Mouse (Mus musculus): ENCODE measurements around the gene Timm22.

Timm22 gene

DNA sequence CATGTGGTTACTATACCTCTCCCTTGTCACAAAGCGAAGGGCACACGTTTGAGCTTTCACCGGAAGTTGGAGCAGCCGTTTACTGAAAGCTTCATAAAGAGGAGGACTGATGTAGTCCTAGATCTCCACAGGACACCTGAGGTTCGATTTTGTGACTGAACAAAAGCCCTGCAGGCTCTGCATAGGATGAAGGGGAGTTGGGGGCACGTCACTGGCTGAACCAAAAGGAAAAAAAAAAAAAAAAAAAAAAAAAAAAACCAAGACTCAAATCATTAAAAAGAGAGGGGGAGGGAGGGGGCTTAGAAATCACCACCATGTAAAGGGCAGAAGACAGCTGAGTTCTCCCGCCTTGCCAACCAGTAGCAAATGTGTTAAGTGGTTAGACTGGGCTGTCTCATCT is 18.0 kb upstream of the Timm22 start:
- no peak for DNase-seq (ENCODE audit: low read depth, low spot score)

DNA sequence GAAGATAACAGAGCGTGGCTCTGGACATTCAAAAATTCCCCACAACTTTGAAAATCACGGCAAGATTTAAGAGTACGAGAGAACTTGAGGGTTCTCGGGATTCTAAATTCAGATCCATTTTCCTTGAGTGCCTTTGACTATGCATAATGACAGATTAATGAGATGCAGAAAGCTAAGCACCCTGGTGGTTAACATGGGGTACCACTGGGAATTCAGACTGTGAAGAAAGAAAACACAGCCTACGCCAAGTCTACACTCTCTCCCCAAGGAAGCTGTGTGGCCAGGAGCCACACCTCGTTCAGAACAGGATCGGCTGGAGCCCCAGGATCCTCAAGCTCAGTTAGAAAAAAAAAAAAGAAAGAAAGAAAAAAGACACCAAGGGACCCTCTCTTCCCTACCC is 14.2 kb upstream of the Timm22 start:
- DNase-seq (ENCODE audit: low read depth, low spot score) = no peak

DNA sequence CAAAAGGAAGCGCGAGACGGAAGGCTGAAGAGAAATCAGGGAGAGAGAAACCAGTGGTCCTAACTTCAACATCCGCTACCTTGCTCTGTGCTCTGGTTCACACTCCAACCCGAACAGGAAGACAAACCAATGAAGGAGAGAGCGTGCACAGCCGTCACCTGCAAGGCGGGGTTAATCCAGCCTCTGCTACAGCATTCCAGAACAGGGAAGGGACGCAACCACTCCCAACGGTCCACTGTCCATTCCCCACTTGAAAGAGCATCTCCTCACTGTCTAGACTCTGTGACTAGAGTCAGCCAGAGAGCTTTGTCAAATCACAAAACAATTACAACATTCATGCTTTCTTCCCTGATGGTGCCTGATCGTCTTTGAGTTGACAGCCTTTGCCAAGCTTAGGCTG is 13.8 kb upstream of the Timm22 start:
- no peak for DNase-seq (ENCODE audit: low read depth, low spot score)

DNA sequence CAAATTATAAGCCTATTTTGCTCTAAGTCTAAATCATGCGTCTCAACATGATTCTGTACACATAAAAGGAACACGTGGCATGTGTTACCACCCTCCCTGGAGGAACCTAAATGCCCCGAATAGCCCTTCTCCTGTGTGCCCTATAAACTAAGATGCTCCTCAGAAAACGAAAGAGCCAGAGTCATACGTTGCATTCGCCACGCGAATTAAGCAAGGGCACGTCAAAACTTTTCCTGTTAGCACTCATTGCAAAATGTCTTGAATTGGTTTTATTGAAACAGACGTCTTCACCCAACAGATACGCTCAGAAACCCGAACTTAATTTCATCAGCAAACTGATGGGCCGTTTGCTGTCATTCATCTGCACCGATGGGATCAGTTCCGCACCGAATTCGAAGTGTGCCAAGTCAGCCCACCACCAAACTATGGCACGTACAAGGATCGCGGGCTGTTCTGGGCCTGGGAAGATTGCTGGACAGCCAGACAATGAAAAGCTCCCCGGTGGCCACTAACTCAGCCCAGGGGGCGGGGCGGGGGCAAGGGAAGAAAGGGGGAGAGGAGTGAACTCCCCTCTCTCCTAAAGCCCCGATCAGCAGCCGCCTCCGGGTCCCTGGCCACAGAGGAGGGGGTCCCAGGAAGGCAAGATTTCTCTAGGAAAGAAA is 9.0 kb upstream of the Timm22 start:
- peak; percentile 67 for DNase-seq (ENCODE audit: low read depth, low spot score)

DNA sequence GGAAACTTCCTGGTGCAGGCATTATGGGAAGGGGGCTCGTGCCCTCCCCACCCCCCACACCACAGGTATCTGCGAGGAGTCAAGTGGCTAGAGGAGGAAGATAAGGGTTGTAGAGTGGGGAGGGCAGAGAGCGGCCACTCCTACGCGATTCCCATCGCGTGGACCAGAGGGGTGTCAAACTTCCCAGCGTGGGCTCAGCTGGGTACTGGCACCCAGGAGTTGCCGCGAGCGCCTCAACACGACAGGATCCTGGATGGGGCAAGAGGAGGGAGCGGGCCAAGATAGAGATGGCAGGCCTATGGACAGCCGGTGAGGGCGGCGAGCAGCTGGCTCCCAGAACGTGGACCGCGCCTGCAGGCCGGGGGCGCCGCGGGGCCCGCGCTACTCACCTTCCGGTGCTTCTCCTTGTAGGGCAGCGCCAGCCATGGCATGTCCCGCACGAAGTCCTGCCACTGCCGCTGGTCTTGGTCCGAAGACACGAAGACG is 8.4 kb upstream of the Timm22 start:
- no peak for DNase-seq (ENCODE audit: low read depth, low spot score)

DNA sequence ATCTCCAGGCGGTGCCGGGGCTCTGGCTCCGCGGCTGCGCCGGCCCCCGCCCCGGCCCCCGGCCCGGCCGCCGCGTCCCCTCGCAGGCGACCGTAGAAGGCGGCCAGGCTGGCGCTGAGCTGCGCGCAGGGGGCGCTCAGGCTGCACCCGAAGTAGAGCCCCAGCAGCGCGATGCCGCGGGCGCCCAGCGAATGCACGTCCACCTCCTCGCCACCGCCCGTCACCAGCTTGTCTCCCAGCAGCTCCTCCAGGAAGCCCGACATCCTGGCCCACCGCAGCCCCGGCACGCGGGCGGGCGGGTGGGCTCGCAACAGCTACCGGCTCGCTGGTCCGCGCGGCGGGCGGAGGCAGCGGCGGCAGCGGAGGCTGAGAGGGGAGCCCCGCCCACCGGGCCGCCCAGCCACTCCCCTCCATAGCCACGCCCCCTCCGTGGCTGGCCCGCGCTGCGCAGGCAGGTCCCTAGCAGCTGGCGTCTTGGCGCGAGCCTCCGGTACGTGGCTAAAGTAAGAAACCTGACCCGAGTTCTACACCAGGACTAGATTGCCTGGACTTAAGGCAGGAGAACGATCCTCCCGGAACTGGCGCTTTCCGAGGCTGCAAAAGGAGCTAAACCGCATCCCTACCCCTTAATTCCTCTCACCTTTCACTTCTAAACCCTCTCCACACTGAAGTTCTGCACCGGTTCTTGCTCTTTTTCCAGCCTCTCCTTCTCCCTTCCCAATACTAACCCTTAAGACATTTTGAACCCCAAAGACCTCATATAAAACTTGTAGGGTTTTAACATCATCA is 7.8 kb upstream of the Timm22 start, which contains the start of gene Nxn:
Gene Nxn (minus strand): TSS at position 343 of the 789 bp plus-strand sequence.
- DNase-seq (ENCODE audit: low read depth, low spot score) = peak; percentile 91

DNA sequence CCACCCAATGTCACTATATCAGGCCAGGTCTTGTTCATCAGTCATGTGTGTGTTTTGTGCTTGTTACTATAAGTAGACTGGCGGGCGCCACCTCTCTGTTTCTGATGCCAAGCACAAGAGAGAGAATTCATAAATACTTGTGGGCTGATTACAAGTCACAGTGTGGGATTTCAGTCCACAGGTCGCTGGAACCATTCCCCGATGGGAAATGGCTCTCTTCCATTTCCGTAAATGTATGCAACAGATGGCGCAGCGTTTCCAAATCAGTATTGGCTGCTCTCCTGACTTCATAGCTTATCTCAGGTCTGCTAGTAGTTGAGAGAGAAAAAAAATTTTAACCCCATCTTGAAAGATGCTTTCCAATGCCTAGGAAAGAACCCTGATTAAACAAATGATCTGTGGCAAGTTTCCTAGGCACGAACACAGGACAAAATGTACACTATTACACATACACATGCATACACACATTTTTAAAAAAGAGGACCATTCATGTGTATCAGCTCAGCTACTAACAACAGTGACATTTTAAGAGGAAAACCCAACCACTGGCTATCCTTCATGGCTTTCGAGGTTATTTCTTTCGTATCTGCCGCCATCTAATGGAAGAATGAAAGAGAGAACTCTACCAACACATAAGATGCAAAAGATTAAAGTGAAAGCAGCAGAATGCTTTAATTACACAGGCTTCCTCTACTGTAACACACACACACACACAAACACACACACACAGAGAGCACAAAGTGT is 7.0 kb upstream of the Timm22 start:
- DNase-seq (ENCODE audit: low read depth, low spot score) = peak; percentile 84

DNA sequence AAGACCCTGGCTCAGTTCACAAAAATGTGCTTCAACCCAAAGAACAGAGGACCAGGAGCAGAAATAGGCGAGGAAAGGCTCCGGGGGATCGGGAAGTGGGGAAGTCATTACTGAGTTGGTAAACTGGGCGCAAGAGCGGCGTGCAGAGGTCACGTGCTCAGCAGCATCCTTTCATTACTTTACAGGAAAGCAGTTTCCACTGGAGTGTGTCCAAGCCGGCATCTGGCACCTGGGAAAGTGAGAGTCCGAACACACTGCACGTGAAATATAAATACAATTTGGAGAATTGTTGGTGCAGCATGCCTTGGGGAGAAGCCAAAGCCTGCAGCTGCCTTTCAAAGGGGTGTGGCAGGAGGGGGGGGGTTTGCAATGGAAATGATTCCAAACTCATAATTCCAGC is 5.4 kb upstream of the Timm22 start:
- DNase-seq (ENCODE audit: low read depth, low spot score) = no peak

DNA sequence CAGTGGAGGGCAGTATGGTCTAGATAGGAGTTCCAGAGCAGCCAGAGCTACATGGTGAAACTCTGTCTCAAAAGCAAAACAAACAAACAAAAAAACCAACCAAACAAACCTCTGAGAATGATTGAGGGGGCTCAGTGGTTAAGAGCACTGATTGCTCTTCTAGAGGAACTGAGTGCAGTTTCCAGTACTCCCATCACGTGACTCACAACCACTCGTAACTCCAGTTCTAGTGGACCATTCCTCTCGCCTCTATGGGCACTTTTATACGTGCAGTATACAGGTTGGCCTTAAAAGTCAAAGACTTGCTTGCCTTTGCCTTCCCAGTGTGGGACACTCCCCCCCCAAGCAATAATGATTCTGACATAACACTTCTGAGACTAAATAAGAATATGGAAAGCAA is 1.6 kb upstream of the Timm22 start:
- no peak for DNase-seq (ENCODE audit: low read depth, low spot score)

DNA sequence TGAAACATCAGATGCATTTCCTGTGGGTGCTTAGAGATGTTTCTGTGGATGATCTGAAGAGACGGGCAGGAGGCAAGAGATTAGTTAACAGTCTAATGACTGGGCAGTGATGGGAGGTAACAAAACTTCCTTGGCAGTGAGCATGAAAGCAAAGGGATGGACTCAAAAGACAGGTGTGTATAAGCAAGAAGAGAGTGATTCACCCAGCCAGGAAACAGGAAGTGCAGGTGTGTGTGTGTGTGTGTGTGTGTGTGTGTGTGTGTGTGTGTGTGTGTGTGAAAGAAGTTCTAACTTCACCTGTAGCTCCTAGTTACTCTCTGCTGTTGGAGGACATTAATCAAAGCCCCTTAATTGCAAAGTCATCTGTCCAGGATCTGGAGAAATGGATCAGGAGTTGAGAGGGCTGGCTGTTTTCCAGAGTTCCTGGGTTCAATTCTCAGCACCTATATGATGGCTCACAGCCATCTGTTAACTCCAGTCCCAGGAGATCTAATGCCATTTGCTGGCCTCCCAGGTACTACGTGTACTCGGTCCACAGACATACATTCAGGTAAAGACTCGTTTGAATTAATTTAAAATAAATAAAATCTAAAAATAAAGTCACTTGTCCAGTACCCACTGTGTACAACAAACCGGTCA is 1.0 kb upstream of the Timm22 start:
- peak; percentile 42 for DNase-seq (ENCODE audit: low read depth, low spot score)

DNA sequence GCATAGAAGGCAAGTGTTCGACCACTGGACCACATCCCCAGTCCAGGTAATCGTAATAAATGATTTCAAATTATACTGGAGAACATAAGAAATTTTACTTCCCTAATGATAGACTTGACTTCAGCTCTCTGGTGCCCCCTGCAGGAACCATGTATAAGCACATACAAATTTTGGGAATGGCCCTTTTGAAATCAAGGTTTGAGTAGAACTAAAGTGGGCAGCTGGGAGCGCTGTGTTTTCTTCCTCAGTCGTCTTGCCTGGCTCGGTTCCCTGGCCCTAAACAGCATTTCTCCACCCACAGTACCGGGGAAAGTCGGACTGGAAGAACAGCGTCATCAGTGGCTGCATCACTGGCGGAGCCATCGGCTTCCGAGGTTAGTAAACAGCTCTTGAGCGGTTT is 4.1 kb downstream of the Timm22 start:
- peak; percentile 66 for DNase-seq (ENCODE audit: low read depth, low spot score)

DNA sequence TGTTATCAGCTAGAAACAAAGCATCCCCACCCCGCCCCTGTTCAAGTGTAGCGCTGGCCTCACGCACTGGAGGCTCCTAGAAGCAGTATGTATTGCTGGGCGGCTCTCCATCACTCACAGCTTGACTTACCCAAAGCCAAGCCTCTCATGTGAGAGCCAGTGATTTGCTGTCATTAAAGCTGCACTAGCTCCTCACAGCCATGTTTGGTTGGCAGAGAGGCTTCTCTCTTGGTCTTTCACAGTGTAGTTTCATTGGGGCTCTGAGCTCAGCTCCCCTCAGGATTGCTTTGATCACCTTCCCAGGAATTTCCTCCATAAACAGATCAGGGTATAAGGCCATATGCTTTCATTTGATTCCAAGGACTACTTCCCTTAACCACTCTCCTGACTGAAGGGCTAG is 6.5 kb downstream of the Timm22 start:
- no peak for DNase-seq (ENCODE audit: low read depth, low spot score)

DNA sequence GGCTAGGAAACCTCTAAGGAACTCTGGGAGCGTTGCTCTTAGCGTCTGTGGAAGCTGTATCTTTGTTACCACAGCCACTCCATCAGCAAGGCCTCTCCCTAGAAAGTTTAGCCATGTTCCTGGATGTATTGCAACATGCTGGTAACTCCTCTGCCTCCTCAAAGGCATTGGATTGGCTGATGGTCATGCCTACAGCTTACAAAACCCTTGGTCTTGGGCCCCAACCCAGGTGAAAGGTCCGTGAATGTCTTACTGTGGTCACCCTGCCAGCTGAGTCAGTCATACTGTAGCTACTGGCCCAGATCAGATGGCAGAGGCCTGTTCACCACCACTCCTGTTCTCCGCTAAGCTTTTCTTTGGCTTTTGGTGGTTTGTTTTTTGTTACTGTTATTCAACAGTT is 8.2 kb downstream of the Timm22 start:
- no peak for DNase-seq (ENCODE audit: low read depth, low spot score)

DNA sequence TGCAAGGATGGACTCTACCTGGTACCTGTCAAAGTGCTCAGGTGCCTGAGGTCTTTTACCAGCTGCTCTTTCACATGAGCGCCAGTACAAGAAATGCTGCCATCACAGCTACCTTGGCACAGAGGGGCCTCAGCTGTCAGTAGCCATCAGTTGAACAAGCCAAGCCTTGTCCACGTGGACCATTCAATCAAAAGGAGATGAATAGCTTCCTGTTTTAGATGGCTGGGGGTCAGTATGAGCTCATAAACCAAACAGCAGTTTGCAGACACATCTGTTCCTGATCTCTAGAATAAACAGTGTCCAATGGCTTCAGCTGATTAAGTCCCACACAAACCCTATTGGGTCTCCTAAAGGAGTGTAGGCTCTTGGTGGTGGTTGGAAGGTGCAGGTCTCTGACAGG is 9.2 kb downstream of the Timm22 start:
- no peak for DNase-seq (ENCODE audit: low read depth, low spot score)

DNA sequence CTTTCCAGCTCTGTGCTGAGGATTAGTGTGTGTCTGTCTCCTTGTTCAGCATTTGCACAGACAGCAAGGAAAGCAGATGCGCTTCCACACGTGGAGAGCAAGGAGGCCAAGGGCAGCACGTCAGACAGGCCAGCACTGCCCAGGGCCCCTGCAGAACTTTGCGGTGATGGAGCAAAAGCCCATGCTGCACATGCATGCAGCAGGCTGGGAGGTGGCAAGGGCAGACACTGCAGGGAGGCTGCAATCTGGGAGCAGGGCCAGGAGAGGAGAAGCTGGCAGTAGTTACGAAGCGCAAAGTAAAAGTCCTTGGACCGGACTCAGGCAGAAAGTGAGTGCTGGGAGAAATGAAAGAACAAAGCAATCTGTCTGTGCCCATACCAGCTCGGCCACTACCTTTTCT is 11.7 kb downstream of the Timm22 start:
- no peak for DNase-seq (ENCODE audit: low read depth, low spot score)

DNA sequence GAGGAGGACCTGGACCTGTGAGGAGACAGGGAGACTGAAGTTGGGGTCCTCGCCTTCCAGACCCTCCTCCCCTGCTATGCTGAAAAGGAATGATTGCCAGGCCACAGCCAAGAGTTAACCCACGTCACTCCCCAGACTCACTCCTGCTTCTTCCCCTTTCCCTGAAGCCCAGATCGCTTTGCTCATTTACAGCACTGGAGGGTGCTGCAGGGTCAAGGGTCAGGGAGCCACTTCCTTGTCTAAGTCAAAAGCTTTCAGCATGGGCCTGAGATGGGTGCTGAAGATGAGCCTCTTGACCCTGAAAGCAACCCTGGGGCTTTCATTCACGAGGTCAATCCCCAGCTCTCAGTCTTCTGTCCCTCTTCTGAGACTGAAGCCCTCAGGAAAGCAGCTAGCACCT is 12.4 kb downstream of the Timm22 start:
- DNase-seq (ENCODE audit: low read depth, low spot score) = no peak

DNA sequence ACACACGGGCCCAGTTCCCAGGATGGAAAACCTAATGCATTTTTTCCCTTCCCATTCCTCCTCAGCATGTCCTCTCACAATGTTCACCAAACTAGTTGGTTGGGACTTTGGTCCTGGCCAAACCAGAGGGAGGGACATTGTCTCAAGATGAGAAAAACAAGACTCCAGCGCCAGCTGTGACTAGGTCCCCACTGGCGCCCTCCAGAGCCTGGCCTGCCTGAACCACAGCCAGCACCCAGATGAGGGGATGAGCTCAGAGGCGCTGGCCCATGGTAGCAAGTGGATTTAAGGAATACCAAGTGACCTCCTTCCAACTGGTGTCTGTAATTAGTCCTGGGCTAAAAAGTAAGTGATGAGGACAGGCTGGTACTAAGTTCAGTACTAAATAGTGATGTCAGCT is 14.1 kb downstream of the Timm22 start:
- no peak for DNase-seq (ENCODE audit: low read depth, low spot score)

DNA sequence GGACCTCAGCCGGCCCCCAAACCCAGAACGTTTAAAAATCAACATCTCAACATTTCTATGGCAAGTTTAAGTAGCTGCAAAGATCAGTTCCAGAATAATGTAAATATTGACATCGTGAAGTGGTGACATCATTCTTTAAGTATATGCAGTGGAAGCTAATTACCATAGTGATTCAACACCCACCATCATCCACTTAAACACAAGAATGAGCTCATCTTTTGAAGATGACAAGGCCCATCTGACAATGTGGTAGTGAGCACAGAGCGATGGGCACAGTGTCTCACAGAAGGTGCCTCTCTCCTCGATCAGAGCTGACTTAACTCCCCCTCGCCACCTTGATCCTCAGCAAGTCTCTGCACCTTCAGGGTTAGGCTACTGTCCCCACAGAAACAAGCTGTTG is 19.0 kb downstream of the Timm22 start:
- DNase-seq (ENCODE audit: low read depth, low spot score) = no peak

DNA sequence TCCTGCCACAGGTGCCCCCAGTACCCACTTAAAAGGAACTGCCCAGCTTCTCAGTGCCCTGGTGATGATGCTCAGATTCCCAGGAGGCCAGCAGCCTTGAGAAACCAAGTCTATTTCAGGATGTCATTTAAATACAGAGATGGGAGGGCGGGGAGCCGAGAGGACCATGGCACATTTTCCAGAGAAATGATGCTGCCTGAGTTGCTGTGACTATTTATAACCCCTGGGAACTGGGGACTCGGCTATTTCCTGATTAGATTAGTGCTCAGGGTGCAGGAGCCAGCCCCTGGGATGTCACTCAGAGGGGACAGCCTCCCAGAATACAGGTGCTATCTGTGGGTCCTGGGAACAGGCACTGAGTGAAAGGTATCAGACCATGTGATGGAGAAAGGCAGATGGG is 21.0 kb downstream of the Timm22 start:
- no peak for DNase-seq (ENCODE audit: low read depth, low spot score)

DNA sequence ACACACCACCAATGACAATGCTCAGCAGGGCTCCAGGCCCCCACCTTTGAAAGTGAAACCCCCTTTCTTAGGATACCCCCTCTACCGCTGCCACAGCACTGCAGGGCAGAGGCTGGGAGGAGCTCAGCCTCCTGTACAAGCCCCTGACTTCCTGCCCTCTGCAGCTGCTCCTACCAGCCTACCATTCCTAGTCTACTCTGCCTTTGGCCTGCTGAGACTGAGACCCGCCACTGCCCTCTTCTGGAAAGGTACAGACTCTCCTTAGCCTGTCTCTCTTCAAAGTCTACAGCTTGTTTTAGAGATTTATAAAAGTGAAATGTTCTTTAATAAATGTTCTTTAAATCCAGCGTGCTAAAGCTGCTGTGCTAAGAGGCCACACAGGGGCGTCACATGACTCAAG is 22.3 kb downstream of the Timm22 start:
- peak; percentile 22 for DNase-seq (ENCODE audit: low read depth, low spot score)

DNA sequence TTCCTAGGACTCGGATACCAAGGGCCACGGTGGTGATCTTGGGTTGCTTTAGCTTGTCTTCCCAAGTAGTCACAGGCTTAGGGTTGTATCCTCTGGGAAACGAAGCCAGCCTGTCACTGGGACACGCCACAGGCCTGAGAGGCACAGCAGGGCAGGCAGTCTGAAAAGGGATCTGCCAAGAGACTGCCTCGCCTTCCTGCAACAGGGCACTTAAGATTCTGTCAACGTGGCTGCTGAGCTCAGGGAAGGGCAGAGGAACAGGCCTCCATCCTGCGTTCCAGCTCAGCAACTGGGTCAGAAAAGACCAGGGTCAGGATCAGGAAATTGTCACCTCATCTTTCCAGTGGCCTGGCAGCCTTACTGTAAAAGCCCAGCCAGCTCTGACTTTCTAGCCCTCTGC is 22.8 kb downstream of the Timm22 start:
- no peak for DNase-seq (ENCODE audit: low read depth, low spot score)
